Mouse (Mus musculus) brain, embryonic 14.5 days (tissue): ENCODE measurements around the gene Urah. TPM values are rescaled to one million over a fixed set of nuclear protein-coding genes. Genes with fewer than 3 reads are reported as not detected.

Experiments
- DNase-seq: peaks from one replicate; pipeline ENCODE4 v3.0.0-alpha.2; 2011; ENCODE audit warnings: low read depth
- CTCF ChIP-seq: fragments of 200-500 bp; IDR thresholded peaks from 2 replicates; pipeline ENCODE4 v1.5.1; 2012; ENCODE audit warnings: inconsistent platforms, mild to moderate bottlenecking, moderate library complexity, borderline replicate concordance; ENCODE audit not compliant: insufficient read depth, insufficient read length; ENCODE audit errors: extremely low read depth
- POLR2A ChIP-seq: fragments of 200-500 bp; IDR thresholded peaks from 2 replicates; pipeline ENCODE4 v1.6.1; 2012; ENCODE audit warnings: mild to moderate bottlenecking, inconsistent platforms, borderline replicate concordance; ENCODE audit not compliant: poor library complexity, insufficient read depth, insufficient read length, severe bottlenecking; ENCODE audit errors: extremely low read depth
- polyA plus RNA-seq: library from polyadenylated mRNA; depleted of rRNA; stranded (reverse); fragments of >200 nt; gene quantifications from 2 replicates; pipeline ENCODE4 v1.2.3, GENCODE M21; 2012; rRNA removed

Gene Urah
- polyA plus RNA-seq, 1 experiment = not detected

DNA sequence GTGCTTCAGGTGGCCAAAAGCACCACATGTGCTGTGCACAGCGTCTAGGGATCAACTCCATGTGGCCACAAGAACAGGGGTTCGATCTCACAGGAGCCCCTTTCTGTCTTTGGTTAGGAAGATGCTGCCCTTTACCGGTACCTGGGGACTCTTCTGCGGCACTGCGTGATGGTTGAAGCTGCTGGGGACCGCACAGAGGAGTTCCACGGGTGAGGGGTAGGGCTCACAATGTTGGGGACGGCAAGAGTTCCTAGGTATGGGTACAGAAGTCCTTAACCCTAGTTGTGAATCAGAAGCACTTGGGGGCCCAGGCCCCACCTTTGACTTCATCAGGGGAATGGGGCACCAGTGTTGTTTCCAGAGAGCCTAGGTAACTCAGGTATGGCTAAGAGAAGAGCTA, 23.9 kb downstream of the Urah start:
- TF ChIP-seq POLR2A = no peak
- no peak for TF ChIP-seq CTCF
- no peak for DNase-seq

- TF ChIP-seq CTCF (no peak), POLR2A (no peak)
- no peak for DNase-seq
These were observed 25.2 kb downstream of the Urah start for GRCm38 (mm10) chr7:140859997-140860396.

DNA sequence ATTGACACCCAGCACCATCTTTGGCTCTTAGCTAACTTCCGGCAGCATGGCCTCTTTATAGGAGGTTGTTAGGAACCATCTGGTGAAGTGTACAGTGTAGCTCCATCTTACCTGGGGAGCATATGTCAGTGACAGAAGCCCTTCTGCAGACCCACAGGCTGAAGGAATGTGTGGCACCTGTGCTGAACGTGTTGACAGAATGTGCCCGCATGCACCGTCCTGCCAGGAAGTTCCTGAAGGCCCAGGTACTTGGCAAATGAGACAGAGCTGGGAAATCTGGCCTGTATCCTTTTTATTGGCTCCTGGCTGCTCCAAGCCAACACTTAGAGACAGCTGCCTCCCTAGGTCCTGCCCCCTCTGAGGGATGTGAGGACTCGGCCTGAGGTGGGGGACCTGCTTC, 25.9 kb downstream of the Urah start:
- DNase-seq = no peak
- no peak for TF ChIP-seq POLR2A
- TF ChIP-seq CTCF = no peak

DNA sequence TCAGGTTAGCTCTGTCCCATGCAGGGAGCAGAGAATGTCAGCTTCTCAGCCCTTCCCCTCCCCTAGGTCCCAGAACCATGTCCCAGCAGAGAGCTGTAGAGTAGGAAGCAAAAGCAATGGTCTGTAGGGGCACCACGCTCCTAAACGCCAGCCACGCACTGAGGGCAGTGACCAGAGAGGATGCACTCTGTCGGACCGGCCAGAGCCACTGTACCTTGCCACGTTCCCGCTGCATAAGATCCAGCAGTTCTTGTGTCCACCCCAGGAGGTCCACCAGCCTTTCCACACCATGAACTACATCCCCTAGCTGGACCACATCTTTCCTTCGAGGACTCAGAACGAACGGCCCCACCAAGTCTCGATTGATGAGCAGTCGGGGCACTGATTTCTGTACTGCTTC, 29.9 kb downstream of the Urah start:
- no peak for DNase-seq
- no peak for TF ChIP-seq POLR2A
- no peak for TF ChIP-seq CTCF

- no peak for TF ChIP-seq CTCF
- TF ChIP-seq POLR2A = no peak
- DNase-seq = no peak
These were observed 39.4 kb downstream of the Urah start for GRCm38 (mm10) chr7:140874224-140874623.

- TF ChIP-seq POLR2A = no peak
- no peak for TF ChIP-seq CTCF
- no peak for DNase-seq
These were observed 42.5 kb downstream of the Urah start for GRCm38 (mm10) chr7:140877364-140877763.

GRCm38 (mm10) chr7:140879355-140879754, 44.5 kb downstream of the Urah start:
- TF ChIP-seq POLR2A = no peak
- TF ChIP-seq CTCF = no peak
- DNase-seq = no peak

GRCm38 (mm10) chr7:140880419-140880818, 45.6 kb downstream of the Urah start:
- DNase-seq = no peak
- TF ChIP-seq CTCF = no peak
- TF ChIP-seq POLR2A = no peak

DNA sequence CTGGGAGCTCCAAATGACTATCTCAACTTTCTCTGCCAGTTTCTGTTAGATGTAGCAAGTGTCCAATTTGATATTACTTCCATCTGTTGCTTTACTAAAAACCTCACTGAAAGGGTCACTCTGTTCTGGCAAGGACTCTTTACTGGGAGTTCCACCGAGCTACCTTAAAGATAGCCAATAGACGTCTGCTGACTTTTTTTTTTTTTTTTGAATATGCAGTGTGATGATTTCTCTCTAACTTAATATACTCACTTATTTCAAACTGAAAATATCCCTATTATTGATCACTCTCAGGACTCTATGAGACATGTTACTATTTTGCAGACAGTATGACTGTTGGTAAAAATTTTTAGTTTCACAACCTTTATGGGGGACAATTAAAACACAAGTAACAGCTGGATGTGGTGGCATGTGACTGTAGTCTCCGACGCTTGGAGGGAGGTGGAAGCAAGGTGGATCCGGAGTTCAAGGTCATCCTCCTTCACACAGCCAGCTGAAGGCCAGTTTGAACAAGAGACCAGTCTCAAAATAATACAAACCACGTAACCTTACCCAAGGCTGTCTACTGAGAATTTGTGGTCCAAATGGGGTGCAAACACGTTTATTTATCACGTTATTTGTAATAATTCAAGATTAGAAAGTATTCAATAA, 46.2 kb downstream of the Urah start:
- TF ChIP-seq CTCF = no peak
- no peak for TF ChIP-seq POLR2A
- no peak for DNase-seq

- peak; percentile 98 for DNase-seq
- TF ChIP-seq CTCF = no peak
- 0 out of 2 replicates have a peak, but pooled peaks have one; percentile 9 for TF ChIP-seq POLR2A
These were observed 47.1 kb downstream of the Urah start, which contains the start of the genes Psmd13 and Sirt3 for GRCm38 (mm10) chr7:140881696-140882468. Gene Psmd13, plus strand, starts transcription at chr7:140881968. Gene Sirt3, minus strand, starts transcription at chr7:140882309.

- no peak for DNase-seq
- no peak for TF ChIP-seq CTCF
- TF ChIP-seq POLR2A = no peak
These were observed 47.6 kb downstream of the Urah start for GRCm38 (mm10) chr7:140882469-140882803.

Other genes with a start within 250 kb of the Urah start
- not detected in 2 replicates for gene Olfr46, start 233.7 kb upstream of the Urah start, polyA plus RNA-seq
- not detected in 2 replicates for gene Olfr61, start 206.0 kb upstream of the Urah start, polyA plus RNA-seq
- not detected in 2 replicates for gene Olfr53, start 188.6 kb upstream of the Urah start, polyA plus RNA-seq
- 0.01 and 0.03 TPM in 2 replicates for gene Olfr539, start 175.1 kb upstream of the Urah start, polyA plus RNA-seq
- gene Olfr45, start 153.1 kb upstream of the Urah start, polyA plus RNA-seq = not detected in 2 replicates
- not detected in 2 replicates for gene Olfr541, start 137.8 kb upstream of the Urah start, polyA plus RNA-seq
- gene Cyp2e1, start 71.3 kb upstream of the Urah start, polyA plus RNA-seq = not detected in 2 replicates
- gene Syce1, start 47.2 kb upstream of the Urah start, polyA plus RNA-seq = 0.15 and 0.18 TPM in 2 replicates
- gene Zfp941, start 12.8 kb upstream of the Urah start, polyA plus RNA-seq = 7.7 and 12.8 TPM in 2 replicates
- gene Scgb1c1, start 10.5 kb downstream of the Urah start, polyA plus RNA-seq = 0.23 TPM in 1 of 2 replicates, not detected in the other
- gene Odf3, start 12.8 kb downstream of the Urah start, polyA plus RNA-seq = 0.06 and 0.07 TPM in 2 replicates
- gene Gm45785, start 21.3 kb downstream of the Urah start, polyA plus RNA-seq = 0.19 and 0.21 TPM in 2 replicates
- gene Ric8a, start 21.9 kb downstream of the Urah start, polyA plus RNA-seq = 103 and 106 TPM in 2 replicates
- gene Bet1l, start 22.6 kb downstream of the Urah start, polyA plus RNA-seq = 26.9 and 32.1 TPM in 2 replicates
- 138 and 146 TPM in 2 replicates for gene Psmd13, start 47.0 kb downstream of the Urah start, polyA plus RNA-seq
- gene Sirt3, start 47.3 kb downstream of the Urah start, polyA plus RNA-seq = 41.3 and 46.9 TPM in 2 replicates
- not detected in 2 replicates for gene Cox8b, start 65.4 kb downstream of the Urah start, polyA plus RNA-seq
- 0.18 and 0.21 TPM in 2 replicates for gene Nlrp6, start 85.9 kb downstream of the Urah start, polyA plus RNA-seq
- gene Pgghg, start 106.4 kb downstream of the Urah start, polyA plus RNA-seq = 13.2 and 18.9 TPM in 2 replicates
- gene Ifitm5, start 115.3 kb downstream of the Urah start, polyA plus RNA-seq = 0.78 and 7.3 TPM in 2 replicates
- gene Gm45717, start 120.9 kb downstream of the Urah start, polyA plus RNA-seq = not detected in 2 replicates
- gene Ifitm2, start 121.0 kb downstream of the Urah start, polyA plus RNA-seq = 153 and 201 TPM in 2 replicates
- 23.4 and 31.8 TPM in 2 replicates for gene Ifitm1, start 132.2 kb downstream of the Urah start, polyA plus RNA-seq
- 13.0 and 26.1 TPM in 2 replicates for gene Ifitm3, start 175.8 kb downstream of the Urah start, polyA plus RNA-seq
- 0.73 and 0.77 TPM in 2 replicates for gene Ifitm6, start 182.9 kb downstream of the Urah start, polyA plus RNA-seq
- gene Gm17387, start 194.1 kb downstream of the Urah start, polyA plus RNA-seq = not detected in 2 replicates
- gene B4galnt4, start 226.1 kb downstream of the Urah start, polyA plus RNA-seq = 151 and 166 TPM in 2 replicates
- gene Pkp3, start 243.2 kb downstream of the Urah start, polyA plus RNA-seq = 2.5 and 2.9 TPM in 2 replicates